Mouse (Mus musculus): ENCODE measurements around the gene Kcnd3.

The Kcnd3 gene

GRCm38 (mm10) chr3:105457657-105458056, 5.5 kb downstream of the Kcnd3 start:
- no peak for DNase-seq (ENCODE audit: low spot score in 2 of 2)

- DNase-seq (ENCODE audit: low spot score in 2 of 2), result no peak
Measured at GRCm38 (mm10) chr3:105466538-105466937, 14.4 kb downstream of the Kcnd3 start.

- DNase-seq (ENCODE audit: low spot score in 2 of 2), result no peak
Measured at GRCm38 (mm10) chr3:105472564-105472963, 20.4 kb downstream of the Kcnd3 start.

- DNase-seq (ENCODE audit: low spot score in 2 of 2), result no peak
Measured at GRCm38 (mm10) chr3:105476408-105476807, 24.3 kb downstream of the Kcnd3 start.

- DNase-seq (ENCODE audit: low spot score in 2 of 2), result no peak
Measured at GRCm38 (mm10) chr3:105478876-105479275, 26.7 kb downstream of the Kcnd3 start.

GRCm38 (mm10) chr3:105481419-105481818, 29.3 kb downstream of the Kcnd3 start:
- DNase-seq (ENCODE audit: low spot score in 2 of 2), result no peak

GRCm38 (mm10) chr3:105483651-105484052, 31.5 kb downstream of the Kcnd3 start:
- no peak for DNase-seq (ENCODE audit: low spot score in 2 of 2)

- DNase-seq (ENCODE audit: low spot score in 2 of 2), result no peak
Measured at GRCm38 (mm10) chr3:105487171-105487570, 35.0 kb downstream of the Kcnd3 start.

- DNase-seq (ENCODE audit: low spot score in 2 of 2), result no peak
Measured at GRCm38 (mm10) chr3:105489607-105490006, 37.5 kb downstream of the Kcnd3 start.

- DNase-seq (ENCODE audit: low spot score in 2 of 2), result no peak
Measured at GRCm38 (mm10) chr3:105494886-105495285, 42.8 kb downstream of the Kcnd3 start.

GRCm38 (mm10) chr3:105496216-105496615, 44.1 kb downstream of the Kcnd3 start:
- no peak for DNase-seq (ENCODE audit: low spot score in 2 of 2)

- no peak for DNase-seq (ENCODE audit: low spot score in 2 of 2)
Measured at GRCm38 (mm10) chr3:105496935-105497334, 44.8 kb downstream of the Kcnd3 start.

- DNase-seq (ENCODE audit: low spot score in 2 of 2), result no peak
Measured at GRCm38 (mm10) chr3:105501071-105501470, 48.9 kb downstream of the Kcnd3 start.

- no peak for DNase-seq (ENCODE audit: low spot score in 2 of 2)
Measured at GRCm38 (mm10) chr3:105504272-105504671, 52.1 kb downstream of the Kcnd3 start.

GRCm38 (mm10) chr3:105505161-105505872, 53.2 kb downstream of the Kcnd3 start:
- DNase-seq (ENCODE audit: low spot score in 2 of 2), result no peak

GRCm38 (mm10) chr3:105505873-105506170, 53.7 kb downstream of the Kcnd3 start:
- no peak for DNase-seq (ENCODE audit: low spot score in 2 of 2)

- no peak for DNase-seq (ENCODE audit: low spot score in 2 of 2)
Measured at GRCm38 (mm10) chr3:105506592-105506991, 54.5 kb downstream of the Kcnd3 start.

- no peak for DNase-seq (ENCODE audit: low spot score in 2 of 2)
Measured at GRCm38 (mm10) chr3:105509321-105509720, 57.2 kb downstream of the Kcnd3 start.

- DNase-seq (ENCODE audit: low spot score in 2 of 2), result no peak
Measured at GRCm38 (mm10) chr3:105511836-105512235, 59.7 kb downstream of the Kcnd3 start.

- no peak for DNase-seq (ENCODE audit: low spot score in 2 of 2)
Measured at GRCm38 (mm10) chr3:105514215-105514614, 62.1 kb downstream of the Kcnd3 start.

GRCm38 (mm10) chr3:105515035-105515434, 62.9 kb downstream of the Kcnd3 start:
- no peak for DNase-seq (ENCODE audit: low spot score in 2 of 2)

GRCm38 (mm10) chr3:105515640-105516039, 63.5 kb downstream of the Kcnd3 start:
- no peak for DNase-seq (ENCODE audit: low spot score in 2 of 2)

- DNase-seq (ENCODE audit: low spot score in 2 of 2), result no peak
Measured at GRCm38 (mm10) chr3:105520446-105520845, 68.3 kb downstream of the Kcnd3 start.

- DNase-seq (ENCODE audit: low spot score in 2 of 2), result no peak
Measured at GRCm38 (mm10) chr3:105521178-105521631, 69.1 kb downstream of the Kcnd3 start.

Data from spleen, postnatal 14 days (tissue).